Mouse (Mus musculus) midbrain, embryonic 14.5 days (tissue): ENCODE results near the gene Polr3a. TPM values are rescaled to one million over a fixed set of nuclear protein-coding genes. Genes with fewer than 3 reads are reported as not detected.
"Not testable (repeated sequence)": the region's sequence is repeated elsewhere in the genome, so short reads cannot be mapped to it uniquely, and the experiment has no call there.

Experiments
- ATAC-seq: fragments of 200-750 bp; cut with Nextera tagmentation; 2 replicates; pipeline ENCODE4 v1.8.0; 2017; ENCODE audit warnings: moderate number of reproducible peaks, moderate library complexity; ENCODE audit not compliant: low FRiP score, low TSS enrichment
- DNase-seq: peaks from one replicate; pipeline ENCODE4 v3.0.0-alpha.2; 2015
- H3K27ac ChIP-seq: fragments of 300-500 bp; sonication (generic); replicated peaks from 2 replicates; pipeline ENCODE4 v1.5.1; 2014; ENCODE audit warnings: mild to moderate bottlenecking, low read depth, low read length, moderate library complexity
- H3K27me3 ChIP-seq: fragments of 300-500 bp; sonication (generic); 2 replicates; pipeline ENCODE4 v1.6.1; 2014; ENCODE audit warnings: low read length, control low read depth, mixed read lengths; ENCODE audit not compliant: control insufficient read depth, insufficient read depth
- H3K36me3 ChIP-seq: fragments of 300-500 bp; sonication (generic); 2 replicates; pipeline ENCODE4 v1.6.1; 2014; ENCODE audit warnings: low read length, control low read depth; ENCODE audit not compliant: control insufficient read depth, insufficient read depth
- H3K4me1 ChIP-seq: fragments of 300-500 bp; sonication (generic); 2 replicates; pipeline ENCODE4 v1.6.1; 2014; ENCODE audit warnings: mild to moderate bottlenecking, antibody characterized with exemption, low read length, control low read depth; ENCODE audit not compliant: control insufficient read depth, insufficient read depth
- H3K4me2 ChIP-seq: fragments of 300-500 bp; sonication (generic); 2 replicates; pipeline ENCODE4 v1.6.1; 2014; ENCODE audit warnings: mild to moderate bottlenecking, low read length, moderate library complexity
- H3K4me3 ChIP-seq: fragments of 300-500 bp; sonication (generic); replicated peaks from 2 replicates; pipeline ENCODE4 v1.5.1; 2014; ENCODE audit warnings: low read depth, low read length
- H3K9ac ChIP-seq: fragments of 300-500 bp; sonication (generic); replicated peaks from 2 replicates; pipeline ENCODE4 v1.6.1; 2014; ENCODE audit warnings: mild to moderate bottlenecking, low read length, moderate library complexity
- H3K9me3 ChIP-seq: fragments of 300-500 bp; sonication (generic); 2 replicates; pipeline ENCODE4 v1.6.1; 2016; ENCODE audit warnings: low read length, control low read depth, mixed read lengths; ENCODE audit not compliant: control insufficient read depth
- WGBS: fragments of 180-500 bp; shearing (Covaris S2); extraction: QIAGEN DNeasy Blood & Tissue Kit; methylation state at CpG from one replicate; pipeline ENCODE4 v1.1.7; 2014; 5-methylcytosine and 5-hydroxymethylcytosine counted together
- polyA plus RNA-seq: library from polyadenylated mRNA; unstranded; fragments of >200 nt; fragmentation: Nextera tagmentation; extraction: Ambion mirVana; gene quantifications from 2 replicates; pipeline ENCODE4 v1.2.1, GENCODE M21; 2014

Polr3a gene
- polyA plus RNA-seq, 1 experiment from 2014 or later: 21.0 TPM

- Histone ChIP-seq H3K4me3 (peak overlapping the region; percentile 74), H3K4me2 (peak overlapping the region; percentile 63), H3K27me3 (no peaks in the 10 kb centered on the region), H3K4me1 (peaks cover 4% of the 10 kb centered on the region), H3K36me3 (peaks cover 31% of the 10 kb centered on the region), H3K9ac (peak overlapping the region; percentile 69), H3K27ac (no peak overlapping the region), H3K9me3 (no peaks in the 10 kb centered on the region)
- ATAC-seq (no peak), DNase-seq (no peak)
- WGBS: 9% methylated on average over 13 of the region's 13 CpGs
These were observed 554 bp downstream of the Polr3a start for GRCm38 (mm10) chr14:24486241-24486767.

- Histone ChIP-seq H3K4me2 (no peak overlapping the region), H3K4me3 (no peak overlapping the region), H3K27ac (no peak overlapping the region), H3K4me1 (no peaks in the 10 kb centered on the region), H3K9me3 (no peaks in the 10 kb centered on the region), H3K27me3 (no peaks in the 10 kb centered on the region), H3K9ac (no peak overlapping the region), H3K36me3 (peaks cover 96% of the 10 kb centered on the region)
- WGBS: 94% methylated on average over 6 of the region's 6 CpGs
- ATAC-seq: no peak
- no peak for DNase-seq
These were observed 18.1 kb downstream of the Polr3a start for GRCm38 (mm10) chr14:24468806-24469205.

GRCm38 (mm10) chr14:24458191-24458590 lies 28.7 kb downstream of the Polr3a start:
- ATAC-seq: no peak
- no peak for DNase-seq
- Histone ChIP-seq H3K4me1 (no peaks in the 10 kb centered on the region), H3K27ac (no peak overlapping the region), H3K4me2 (no peak overlapping the region), H3K36me3 (peaks cover 94% of the 10 kb centered on the region), H3K9me3 (no peaks in the 10 kb centered on the region), H3K4me3 (no peak overlapping the region), H3K27me3 (no peaks in the 10 kb centered on the region), H3K9ac (no peak overlapping the region)
- 90% methylated on average over 3 of the region's 3 CpGs for WGBS

DNA sequence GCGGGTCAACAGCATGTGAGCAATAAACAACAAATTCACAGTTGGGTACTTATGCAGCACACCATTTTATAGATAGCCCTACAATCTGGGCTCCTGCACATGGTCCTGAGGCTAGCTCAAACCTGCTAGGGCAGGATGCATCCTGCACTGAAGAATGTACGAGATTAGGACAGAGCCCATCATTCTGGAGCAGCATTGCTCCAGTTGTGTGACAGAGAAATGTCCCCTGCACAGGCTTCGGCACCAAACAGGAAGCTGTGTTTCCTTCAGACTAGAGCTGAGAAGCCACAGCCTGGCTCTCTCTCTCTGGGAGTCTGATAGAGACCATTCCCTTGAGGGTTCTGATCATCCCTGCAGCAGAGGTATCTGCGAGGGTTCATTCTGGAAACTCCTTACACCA lies 43.3 kb downstream of the Polr3a start:
- 89% methylated on average over 4 of the region's 4 CpGs for WGBS
- peaks cover 22% of the 10 kb centered on the region for H3K36me3 ChIP-seq
- not testable (repeated sequence) for H3K27ac ChIP-seq, H3K4me3 ChIP-seq, H3K9me3 ChIP-seq, H3K4me1 ChIP-seq, ATAC-seq, DNase-seq, H3K27me3 ChIP-seq, H3K9ac ChIP-seq, H3K4me2 ChIP-seq

Other genes with a start within 250 kb of the Polr3a start
- 32.9 TPM in 2 replicates for gene Dlg5, start 241.1 kb downstream of the Polr3a start, polyA plus RNA-seq
- not detected in 2 replicates for gene E330034G19Rik, start 193.8 kb downstream of the Polr3a start, polyA plus RNA-seq
- 772 and 791 TPM in 2 replicates for gene Rps24, start 67 bp upstream of the Polr3a start, polyA plus RNA-seq